Mouse (Mus musculus) E14TG2a.4 (cell line): ENCODE data around the gene Ccnyl1.

Source experiments
- H3K27me3 ChIP-seq: 2 replicates; pipeline ENCODE4 v1.6.1; 2014; ENCODE audit warnings: low read length, control low read depth; ENCODE audit not compliant: insufficient read depth
- H3K36me3 ChIP-seq: 2 replicates; pipeline ENCODE4 v1.6.1; 2014; ENCODE audit warnings: low read length, control low read depth; ENCODE audit not compliant: insufficient read depth
- H3K4me1 ChIP-seq: replicated peaks from 2 replicates; pipeline ENCODE4 v1.6.1; 2014; ENCODE audit warnings: low read depth, low read length, control low read depth
- H3K4me3 ChIP-seq: replicated peaks from 2 replicates; pipeline ENCODE4 v1.5.1; 2014; ENCODE audit warnings: mild to moderate bottlenecking, low read length
- H3K9me3 ChIP-seq: 2 replicates; pipeline ENCODE4 v1.6.1; 2014; ENCODE audit warnings: low read length, control low read depth
- CTCF ChIP-seq: conservative IDR thresholded peaks from 2 replicates; pipeline ENCODE4 v1.5.1; 2014; ENCODE audit warnings: low read length
- NANOG ChIP-seq: IDR thresholded peaks from 2 replicates; pipeline ENCODE4 v1.6.1; 2014; ENCODE audit warnings: borderline replicate concordance, low read length, mixed read lengths
- POU5F1 ChIP-seq: IDR thresholded peaks from 2 replicates; pipeline ENCODE4 v1.6.1; 2014; ENCODE audit warnings: low read length, borderline replicate concordance

Gene Ccnyl1

GRCm38 (mm10) chr1:64689561-64690212 is 568 bp upstream of the Ccnyl1 start:
- H3K4me1 ChIP-seq = peaks cover 19% of the 10 kb centered on the region
- H3K4me3 ChIP-seq = peak overlapping the region; percentile 87
- H3K36me3 ChIP-seq = peaks cover 9% of the 10 kb centered on the region; the same call in 1 of the 2 replicates
- H3K27me3 ChIP-seq = no peaks in the 10 kb centered on the region
- H3K9me3 ChIP-seq = no peaks in the 10 kb centered on the region
- TF ChIP-seq NANOG (no peak), CTCF (no peak)

GRCm38 (mm10) chr1:64691121-64691551 is 881 bp downstream of the Ccnyl1 start:
- TF ChIP-seq CTCF (no peak), NANOG (no peak), POU5F1 (no peak)
- H3K27me3 ChIP-seq = no peaks in the 10 kb centered on the region
- no peaks in the 10 kb centered on the region for H3K9me3 ChIP-seq
- H3K36me3 ChIP-seq = peaks cover 9% of the 10 kb centered on the region; the same call in 1 of the 2 replicates
- peaks cover 32% of the 10 kb centered on the region for H3K4me1 ChIP-seq
- peak overlapping the region; percentile 93 for H3K4me3 ChIP-seq

- H3K9me3 ChIP-seq = no peaks in the 10 kb centered on the region
- H3K4me3 ChIP-seq = peak overlapping the region; percentile 93
- TF ChIP-seq NANOG (no peak), CTCF (no peak), POU5F1 (no peak)
- no peaks in the 10 kb centered on the region for H3K27me3 ChIP-seq
- H3K36me3 ChIP-seq = peaks cover 9% of the 10 kb centered on the region; the same call in 1 of the 2 replicates
- peaks cover 32% of the 10 kb centered on the region for H3K4me1 ChIP-seq
Measured at GRCm38 (mm10) chr1:64691581-64691980, 1.3 kb downstream of the Ccnyl1 start.

GRCm38 (mm10) chr1:64695156-64695555 is 4.9 kb downstream of the Ccnyl1 start:
- H3K4me1 ChIP-seq = peaks cover 22% of the 10 kb centered on the region
- no peaks in the 10 kb centered on the region for H3K36me3 ChIP-seq
- H3K4me3 ChIP-seq = no peak overlapping the region
- H3K9me3 ChIP-seq = no peaks in the 10 kb centered on the region
- TF ChIP-seq NANOG (no peak), CTCF (no peak)
- H3K27me3 ChIP-seq = no peaks in the 10 kb centered on the region

- H3K4me3 ChIP-seq = no peak overlapping the region
- TF ChIP-seq CTCF = no peak
- TF ChIP-seq POU5F1 = no peak
- no peak for TF ChIP-seq NANOG
- peaks cover 37% of the 10 kb centered on the region for H3K36me3 ChIP-seq
- no peaks in the 10 kb centered on the region for H3K27me3 ChIP-seq
- no peaks in the 10 kb centered on the region for H3K9me3 ChIP-seq
- H3K4me1 ChIP-seq = no peaks in the 10 kb centered on the region
Measured at GRCm38 (mm10) chr1:64701780-64702179, 11.5 kb downstream of the Ccnyl1 start.

- H3K4me3 ChIP-seq = no peak overlapping the region
Measured at GRCm38 (mm10) chr1:64705230-64705629, 15.0 kb downstream of the Ccnyl1 start.

GRCm38 (mm10) chr1:64706610-64707009 is 16.4 kb downstream of the Ccnyl1 start:
- Histone ChIP-seq H3K4me3 (no peak overlapping the region), H3K9me3 (no peaks in the 10 kb centered on the region), H3K36me3 (peaks cover 36% of the 10 kb centered on the region), H3K27me3 (no peaks in the 10 kb centered on the region), H3K4me1 (0 out of 2 replicates have a peak, but pooled peaks cover 4% of the 10 kb centered on the region)
- TF ChIP-seq CTCF = no peak
- TF ChIP-seq POU5F1 = no peak
- no peak for TF ChIP-seq NANOG

More at GRCm38 (mm10) chr1:64705230-64705629, 15.0 kb downstream of the Ccnyl1 start:
- Histone ChIP-seq H3K36me3 (peaks cover 46% of the 10 kb centered on the region), H3K9me3 (no peaks in the 10 kb centered on the region), H3K4me1 (0 out of 2 replicates have a peak, but pooled peaks cover 4% of the 10 kb centered on the region), H3K27me3 (no peaks in the 10 kb centered on the region)
- TF ChIP-seq NANOG = no peak
- peak; percentile 35 for TF ChIP-seq CTCF
- TF ChIP-seq POU5F1 = no peak

GRCm38 (mm10) chr1:64709891-64710290 is 19.6 kb downstream of the Ccnyl1 start:
- Histone ChIP-seq H3K27me3 (no peaks in the 10 kb centered on the region), H3K4me3 (no peak overlapping the region), H3K9me3 (no peaks in the 10 kb centered on the region), H3K4me1 (0 out of 2 replicates have a peak, but pooled peaks cover 6% of the 10 kb centered on the region), H3K36me3 (peaks cover 29% of the 10 kb centered on the region)
- TF ChIP-seq CTCF (peak; percentile 46), NANOG (no peak)

- TF ChIP-seq NANOG = no peak
- no peak for TF ChIP-seq CTCF
- TF ChIP-seq POU5F1 = no peak
- H3K27me3 ChIP-seq = no peaks in the 10 kb centered on the region
- no peak overlapping the region for H3K4me3 ChIP-seq
- no peaks in the 10 kb centered on the region for H3K9me3 ChIP-seq
- H3K36me3 ChIP-seq = peaks cover 37% of the 10 kb centered on the region
- 0 out of 2 replicates have a peak, but pooled peaks cover 7% of the 10 kb centered on the region for H3K4me1 ChIP-seq
Measured at GRCm38 (mm10) chr1:64712006-64712760, 21.9 kb downstream of the Ccnyl1 start.
